Comparison of ENCODE assay signal across 8 mouse cellular contexts in genomic region chr1:120231334-120231733, GRCm38 (mm10). TPM values are rescaled to one million over a fixed set of nuclear protein-coding genes. Genes with fewer than 3 reads are reported as not detected.
DNase-seq lines count a peak whose midpoint lies in the region; ATAC-seq and TF ChIP-seq lines count a peak whose summit lies in the region.

No protein-coding gene starts in this region.

- WGBS in intestine, embryonic 16.5 days: 30% methylated on average over 6 of the region's 6 CpGs
- WGBS in liver, embryonic 14.5 days (ENCODE audit: insufficient replicate concordance): 6% methylated on average over 6 of the region's 6 CpGs

- H3K4me2 ChIP-seq in intestine, embryonic 16.5 days (ENCODE audit: low read depth, low read length): no peak overlapping the region
- H3K4me2 ChIP-seq in liver, embryonic 14.5 days (ENCODE audit: low read depth): peak overlapping the region; percentile 23

- no peak for ATAC-seq in CD4-positive, CD25-positive, alpha-beta regulatory T cell, adult 4 months
- peak; percentile 93 for ATAC-seq in intestine, embryonic 16.5 days
- peak; percentile 89 for ATAC-seq in liver, embryonic 14.5 days (ENCODE audit: insufficient read depth)

- H3K27me3 ChIP-seq in intestine, embryonic 16.5 days (replicated peaks; ENCODE audit: control insufficient read depth, insufficient read depth, low read length): no peaks in the 10 kb centered on the region
- no peaks in the 10 kb centered on the region for H3K27me3 ChIP-seq in liver, embryonic 14.5 days (ENCODE audit: control insufficient read depth, insufficient read depth, low read length)

- H3K4me3 ChIP-seq in intestine, embryonic 16.5 days (ENCODE audit: low read length): no peak overlapping the region
- no peak overlapping the region for H3K4me3 ChIP-seq in liver, embryonic 14.5 days (ENCODE audit: insufficient read depth in 1 of 2, low read depth in 2 of 2, low read length in 2 of 2)

- no peaks in the 10 kb centered on the region for H3K4me1 ChIP-seq in intestine, embryonic 16.5 days (ENCODE audit: control insufficient read depth, insufficient read depth, low read length)
- H3K4me1 ChIP-seq in liver, embryonic 14.5 days (replicated peaks; ENCODE audit: control insufficient read depth in 2 of 2, insufficient read depth in 2 of 2, low read length in 1 of 2): peaks cover 12 to 17% of the 10 kb centered on the region in 2 experiments

- no peak overlapping the region for H3K27ac ChIP-seq in intestine, embryonic 16.5 days (ENCODE audit: low read length)
- peak overlapping the region; percentile 46 for H3K27ac ChIP-seq in liver, embryonic 14.5 days

- TF ChIP-seq EP300 in liver, embryonic 14.5 days (IDR thresholded peaks at IDR 0.05; ENCODE audit: low read depth): peak; percentile 79

- no peak overlapping the region for H3K9ac ChIP-seq in intestine, embryonic 16.5 days (ENCODE audit: low read depth, low read length)
- H3K9ac ChIP-seq in liver, embryonic 14.5 days (replicated peaks): peak overlapping the region; percentile 18

- TF ChIP-seq CTCF in liver, embryonic 14.5 days (IDR thresholded peaks at IDR 0.05; ENCODE audit: low read depth): peak; percentile 92

- peak; percentile 11 for DNase-seq in CD4-positive, CD25-positive, alpha-beta regulatory T cell, adult 2 months (ENCODE audit: low read depth, low spot score)
- peak; percentile 40 for DNase-seq in ovary, postnatal 36 days (ENCODE audit: low spot score)
- DNase-seq in ovary, postnatal 14 days (ENCODE audit: low spot score): no peak
- peak; percentile 62 for DNase-seq in embryo, embryonic 11 days
- DNase-seq in liver, embryonic 14.5 days (ENCODE audit: low read depth in 3 of 3, low spot score in 3 of 3): peak in 2 of 3 experiments; percentile 20 to 68
- DNase-seq in retina, postnatal 1 day: peak; percentile 55

- H3K9me3 ChIP-seq in intestine, embryonic 16.5 days (ENCODE audit: control insufficient read depth, low read length): no peaks in the 10 kb centered on the region
- H3K9me3 ChIP-seq in liver, embryonic 14.5 days (ENCODE audit: control insufficient read depth, low read length): no peaks in the 10 kb centered on the region

- no peaks in the 10 kb centered on the region for H3K36me3 ChIP-seq in intestine, embryonic 16.5 days (ENCODE audit: control insufficient read depth, insufficient read depth, low read length)
- H3K36me3 ChIP-seq in liver, embryonic 14.5 days (replicated peaks; ENCODE audit: control insufficient read depth, insufficient read depth, low read depth): peaks cover 79% of the 10 kb centered on the region

RNA-seq across cellular contexts. Expression of gene Steap3, which starts 41.2 kb away (rescaled TPM):
- polyA plus RNA-seq in CD4-positive, CD25-positive, alpha-beta regulatory T cell, adult 4 months (2017; shearing (Covaris generic)): not detected
- 2.1 and 3.3 TPM in 2 replicates for polyA plus RNA-seq in intestine, embryonic 16.5 days (2015; fragmentation: Nextera tagmentation; extraction: Ambion mirVana)
- polyA plus RNA-seq in liver, embryonic 14.5 days (2012; rRNA removed): 38.8 and 42.2 TPM in 2 replicates
- polyA plus RNA-seq in liver, embryonic 14.5 days (2014; fragmentation: Nextera tagmentation; extraction: Ambion mirVana): 39.1 and 46.2 TPM in 2 replicates
